Mouse (Mus musculus) MEL (cell line): Measurements from ENCODE around the gene Gale. TPM values are rescaled to one million over a fixed set of nuclear protein-coding genes. Genes with fewer than 3 reads are reported as not detected.

Experiments
- DNase-seq: peaks from one replicate; pipeline ENCODE4 v3.0.0; 2011; ENCODE audit warnings: low read depth, low spot score
- H3K27ac ChIP-seq: 2 replicates; pipeline ENCODE4 v1.5.1; 2012; ENCODE audit warnings: low read depth, mild to moderate bottlenecking, control low read depth, low read length, moderate library complexity; ENCODE audit not compliant: control insufficient read depth
- H3K27me3 ChIP-seq, 2 experiments: fragments of 150-350 bp in 1 of 2; sonication (generic) in 1 of 2; 2 replicates each; pipeline ENCODE4 v1.6.1; 2012; ENCODE audit warnings: low read length in 2 of 2, mild to moderate bottlenecking in 2 of 2, improper control_type of control experiment in 1 of 2, moderate library complexity in 1 of 2; ENCODE audit not compliant: insufficient read depth in 2 of 2, control insufficient read depth in 1 of 2
- H3K36me3 ChIP-seq, 2 experiments: 2 replicates each; pipeline ENCODE4 v1.6.1; 2012 to 2014; ENCODE audit warnings: low read length in 2 of 2, improper control_type of control experiment in 1 of 2, inconsistent platforms in 1 of 2, mild to moderate bottlenecking in 1 of 2; ENCODE audit not compliant: insufficient read depth in 2 of 2, control insufficient read depth in 1 of 2
- H3K4me1 ChIP-seq, 2 experiments: fragments of 150-350 bp in 1 of 2; sonication (generic) in 1 of 2; 2 replicates each; pipeline ENCODE4 v1.6.1; 2012; ENCODE audit warnings: low read length in 2 of 2, improper control_type of control experiment in 1 of 2, mild to moderate bottlenecking in 1 of 2; ENCODE audit not compliant: insufficient read depth in 2 of 2, control insufficient read depth in 1 of 2
- H3K4me3 ChIP-seq, 2 experiments: fragments of 150-350 bp in 1 of 2; sonication (generic) in 1 of 2; 2 replicates each; pipeline ENCODE4 v1.5.1; 2012; ENCODE audit warnings: low read depth in 2 of 2, low read length in 2 of 2, mild to moderate bottlenecking in 2 of 2, moderate library complexity in 2 of 2, control low read depth in 1 of 2, improper control_type of control experiment in 1 of 2; ENCODE audit not compliant: control insufficient read depth in 1 of 2, insufficient read depth in 1 of 2
- H3K79me2 ChIP-seq: 2 replicates; pipeline ENCODE4 v1.6.1; 2012; ENCODE audit warnings: mild to moderate bottlenecking, low read length, moderate library complexity; ENCODE audit not compliant: control insufficient read depth, poor library complexity, insufficient read depth
- H3K9ac ChIP-seq: 2 replicates; pipeline ENCODE4 v1.6.1; 2012; ENCODE audit warnings: low read depth, mild to moderate bottlenecking, control low read depth, low read length, moderate library complexity; ENCODE audit not compliant: control insufficient read depth, poor library complexity, severe bottlenecking
- H3K9me3 ChIP-seq: fragments of 150-350 bp; sonication (generic); replicated peaks from 2 replicates; pipeline ENCODE4 v1.6.1; 2012; ENCODE audit warnings: mild to moderate bottlenecking, low read length, improper control_type of control experiment, moderate library complexity; ENCODE audit not compliant: insufficient read depth
- BHLHE40 ChIP-seq: IDR thresholded peaks from 2 replicates; pipeline ENCODE4 v1.6.1; 2012; ENCODE audit warnings: low read depth, mild to moderate bottlenecking, inconsistent platforms, low read length, improper control_type of control experiment, borderline replicate concordance
- CTCF ChIP-seq, 3 experiments: IDR thresholded peaks in 2 of 3; conservative IDR thresholded peaks in 1 of 3; 2 replicates each; pipeline ENCODE4 v1.5.1; 2011 to 2012; ENCODE audit warnings: low read length in 3 of 3, low read depth in 2 of 3, mild to moderate bottlenecking in 2 of 3, improper control_type of control experiment in 1 of 3, inconsistent platforms in 1 of 3, mixed read lengths in 1 of 3, moderate library complexity in 1 of 3; ENCODE audit not compliant: control insufficient read depth in 1 of 3, insufficient read depth in 1 of 3, poor library complexity in 1 of 3, severe bottlenecking in 1 of 3
- ETS1 ChIP-seq: IDR thresholded peaks from 2 replicates; pipeline ENCODE4 v1.6.1; 2012; ENCODE audit warnings: low read depth, mild to moderate bottlenecking, inconsistent platforms, low read length, improper control_type of control experiment, moderate library complexity
- GABPA ChIP-seq: IDR thresholded peaks from 2 replicates; pipeline ENCODE4 v1.6.1; 2012; ENCODE audit warnings: low read depth, mild to moderate bottlenecking, inconsistent platforms, low read length, improper control_type of control experiment, moderate library complexity
- HCFC1 ChIP-seq: IDR thresholded peaks from 2 replicates; pipeline ENCODE4 v1.6.1; 2012; ENCODE audit warnings: low read depth, mild to moderate bottlenecking, inconsistent platforms, low read length, improper control_type of control experiment, moderate library complexity
- MAX ChIP-seq: IDR thresholded peaks from 2 replicates; pipeline ENCODE4 v1.6.1; 2011; ENCODE audit warnings: low read length, improper control_type of control experiment
- MAZ ChIP-seq: IDR thresholded peaks from 2 replicates; pipeline ENCODE4 v1.6.1; 2012; ENCODE audit warnings: low read depth, mild to moderate bottlenecking, inconsistent platforms, low read length, improper control_type of control experiment
- MEF2A ChIP-seq: IDR thresholded peaks from 2 replicates; pipeline ENCODE4 v1.6.1; 2014; ENCODE audit warnings: low read depth, mild to moderate bottlenecking, inconsistent platforms, low read length, improper control_type of control experiment; ENCODE audit not compliant: poor library complexity, insufficient replicate concordance, severe bottlenecking; ENCODE audit errors: extremely low read depth
- MYC ChIP-seq: IDR thresholded peaks from 2 replicates; pipeline ENCODE4 v1.6.1; 2011; ENCODE audit warnings: low read depth, mild to moderate bottlenecking, low read length, improper control_type of control experiment, moderate library complexity
- NELFE ChIP-seq: IDR thresholded peaks from 2 replicates; pipeline ENCODE4 v1.6.1; 2011; ENCODE audit warnings: low read depth, low read length, improper control_type of control experiment
- NRF1 ChIP-seq: IDR thresholded peaks from 2 replicates; pipeline ENCODE4 v1.6.1; 2014; ENCODE audit warnings: low read depth, mild to moderate bottlenecking, inconsistent platforms, low read length, improper control_type of control experiment, moderate library complexity; ENCODE audit not compliant: poor library complexity, insufficient read depth, severe bottlenecking
- POLR2AphosphoS5 ChIP-seq: IDR thresholded peaks from 2 replicates; pipeline ENCODE4 v1.6.1; 2012; ENCODE audit warnings: low read depth, borderline replicate concordance, mild to moderate bottlenecking, inconsistent platforms, low read length, moderate library complexity, mixed read lengths
- RCOR1 ChIP-seq: IDR thresholded peaks from 2 replicates; pipeline ENCODE4 v1.6.1; 2012; ENCODE audit warnings: low read depth, mild to moderate bottlenecking, inconsistent platforms, low read length, improper control_type of control experiment
- USF1 ChIP-seq: IDR thresholded peaks from 2 replicates; pipeline ENCODE4 v1.6.1; 2014; ENCODE audit warnings: low read depth, mild to moderate bottlenecking, inconsistent platforms, low read length, improper control_type of control experiment, moderate library complexity
- ZKSCAN1 ChIP-seq: IDR thresholded peaks from 2 replicates; pipeline ENCODE4 v1.6.1; 2012; ENCODE audit warnings: low read depth, mild to moderate bottlenecking, inconsistent platforms, low read length, improper control_type of control experiment, moderate library complexity
- ZMIZ1 ChIP-seq: IDR thresholded peaks from 2 replicates; pipeline ENCODE4 v1.6.1; 2012; ENCODE audit warnings: low read depth, mild to moderate bottlenecking, inconsistent platforms, low read length, improper control_type of control experiment, moderate library complexity
- polyA plus RNA-seq, 2 experiments: library from polyadenylated mRNA; stranded (reverse) in 1 of 2; unstranded in 1 of 2; fragments of >175 nt in 1 of 2; fragments of >200 nt in 1 of 2; gene quantifications; 2 replicates each; pipeline versions ENCODE4 v1.2.1 to v1.2.4; 2012; ENCODE audit warnings: low replicate concordance in 2 of 2, low read depth in 1 of 2; ENCODE audit not compliant: insufficient read length in 2 of 2, insufficient read depth in 1 of 2, missing spikeins in 1 of 2
- total RNA-seq: library from RNA; depleted of rRNA; stranded (reverse); fragments of 300-350 nt; gene quantifications from 2 replicates; pipeline ENCODE4 v1.2.3, GENCODE M21; 2012

The Gale gene
- total and polyA plus RNA-seq, 3 experiments, result 24.5 to 31.2 TPM; not detected in 1

DNA sequence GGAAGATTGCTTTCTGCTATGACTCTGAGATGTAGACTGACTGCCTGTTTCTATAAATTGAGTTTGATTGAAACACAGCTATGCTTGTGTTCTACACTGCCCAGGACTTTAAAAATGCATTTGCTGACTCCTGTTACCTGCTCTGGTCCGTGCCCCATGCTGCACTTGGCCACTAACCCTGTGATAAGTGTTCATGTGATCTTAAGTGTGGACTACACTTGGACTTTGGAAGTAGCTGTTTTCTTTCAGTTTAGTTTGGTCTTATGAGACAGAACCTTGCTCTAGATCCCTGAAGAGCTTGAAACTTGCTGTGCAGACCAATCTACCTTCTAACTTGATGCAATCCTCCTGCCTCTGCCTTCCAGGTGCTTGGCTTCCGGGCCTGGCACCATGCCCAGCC lies 39.1 kb upstream of the Gale start:
- peaks cover 11% of the 10 kb centered on the region for H3K79me2 ChIP-seq
- peaks cover 0 to 28% of the 10 kb centered on the region in 2 experiments; a peak in 2 of 4 replicates for H3K36me3 ChIP-seq
- no peak overlapping the region for H3K9ac ChIP-seq
- peaks cover 10 to 31% of the 10 kb centered on the region in 2 experiments for H3K4me1 ChIP-seq
- H3K4me3 ChIP-seq, result no peak overlapping the region
- no peak overlapping the region for H3K27ac ChIP-seq
- no peak for TF ChIP-seq MYC
- TF ChIP-seq MAX, result no peak
- no peak for TF ChIP-seq ZMIZ1
- no peak for TF ChIP-seq GABPA
- TF ChIP-seq RCOR1, result no peak
- TF ChIP-seq NELFE, result no peak
- no peak for TF ChIP-seq MEF2A
- TF ChIP-seq ZKSCAN1, result no peak
- no peak for TF ChIP-seq POLR2AphosphoS5
- TF ChIP-seq MAZ, result no peak
- TF ChIP-seq NRF1, result no peak
- TF ChIP-seq BHLHE40, result no peak
- no peak for TF ChIP-seq CTCF (IDR thresholded peaks at IDR 0.05 in 2 of 3, conservative IDR thresholded peaks at IDR 0.05 in 1 of 3; ENCODE audit: control insufficient read depth in 1 of 3, insufficient read depth in 1 of 3, low read depth in 2 of 3, low read length in 3 of 3, poor library complexity in 1 of 3, severe bottlenecking in 1 of 3)
- H3K9me3 ChIP-seq, result no peaks in the 10 kb centered on the region
- DNase-seq, result no peak
- no peaks in the 10 kb centered on the region for H3K27me3 ChIP-seq

DNA sequence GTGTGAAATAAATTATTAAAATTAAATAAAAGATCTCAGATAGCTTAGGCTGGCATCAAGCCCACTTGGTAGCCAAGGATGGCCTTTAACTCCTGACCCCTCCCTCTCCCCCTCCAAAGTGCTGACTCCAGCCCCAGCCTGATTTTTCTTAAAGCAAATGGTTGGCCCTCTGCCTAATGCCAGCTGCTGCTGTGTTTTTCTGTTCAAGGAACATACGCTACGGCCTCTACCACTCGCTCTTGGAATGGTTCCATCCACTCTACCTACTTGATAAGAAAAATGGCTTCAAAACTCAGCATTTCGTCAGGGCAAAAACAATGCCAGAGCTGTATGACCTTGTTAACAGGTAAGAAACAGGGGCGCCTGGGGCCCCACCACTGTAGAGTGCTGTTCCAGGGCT lies 38.2 kb upstream of the Gale start:
- peaks cover 0 to 25% of the 10 kb centered on the region in 2 experiments; a peak in 2 of 4 replicates for H3K36me3 ChIP-seq
- TF ChIP-seq ETS1 (peak; percentile 76), HCFC1 (peak; percentile 23; the same call in 1 of the 2 replicates), USF1 (0 out of 2 replicates have a peak, but pooled peaks have one; percentile 5), NELFE (no peak)
- H3K9me3 ChIP-seq, result no peaks in the 10 kb centered on the region
- H3K4me3 ChIP-seq, result peak overlapping the region; percentile 6 to 28; a peak in 2 of 4 replicates
- H3K79me2 ChIP-seq, result peaks cover 11% of the 10 kb centered on the region
- no peaks in the 10 kb centered on the region for H3K27me3 ChIP-seq
- H3K4me1 ChIP-seq, result peaks cover 9 to 29% of the 10 kb centered on the region in 2 experiments
- H3K27ac ChIP-seq, result peak overlapping the region; percentile 75
- peak overlapping the region; percentile 31 for H3K9ac ChIP-seq
- DNase-seq, result peak; percentile 65
